8 mouse cellular contexts compared by ENCODE assay signal in genomic region chr3:40523371-40523783, GRCm38 (mm10). TPM values are rescaled to one million over a fixed set of nuclear protein-coding genes. Genes with fewer than 3 reads are reported as not detected.
DNase-seq lines count a peak whose midpoint lies in the region; ATAC-seq and TF ChIP-seq lines count a peak whose summit lies in the region.

No protein-coding gene starts in this region.

- peak in 1 of 2 experiments; percentile 34 for DNase-seq in heart, adult 2 months
- DNase-seq in heart, postnatal 25 days (ENCODE audit: low spot score) = no peak
- no peak for DNase-seq in spleen, adult 18-20 months
- no peak for DNase-seq in layer of hippocampus, postnatal 10 days (ENCODE audit: low spot score in 2 of 2)

- ATAC-seq in forebrain, embryonic 12.5 days (ENCODE audit: low FRiP score) = 0 out of 2 replicates have a peak, but pooled peaks have one; percentile 28
- ATAC-seq in liver, embryonic 12.5 days = no peak
- ATAC-seq in stomach, embryonic 16.5 days (ENCODE audit: insufficient read depth, low FRiP score) = no peak

- TF ChIP-seq EP300 in heart, adult 2 months (IDR thresholded peaks at IDR 0.05; ENCODE audit: insufficient read depth, low read depth, low read length) = no peak

- H3K4me1 ChIP-seq in heart, adult 2 months (ENCODE audit: control insufficient read depth, insufficient read depth, low read length) = no peaks in the 10 kb centered on the region
- peaks cover 1% of the 10 kb centered on the region; the same call in 1 of the 2 replicates for H3K4me1 ChIP-seq in E14TG2a.4 (replicated peaks; ENCODE audit: low read depth, low read length)
- peaks cover 5% of the 10 kb centered on the region; the same call in 1 of the 2 replicates for H3K4me1 ChIP-seq in forebrain, embryonic 12.5 days
- H3K4me1 ChIP-seq in liver, embryonic 12.5 days = peaks cover 8% of the 10 kb centered on the region
- H3K4me1 ChIP-seq in stomach, embryonic 16.5 days (ENCODE audit: control insufficient read depth, insufficient read depth, low read length) = no peaks in the 10 kb centered on the region

- no peak for TF ChIP-seq POLR2A in heart, adult 2 months (IDR thresholded peaks at IDR 0.05; ENCODE audit: insufficient read depth, low read depth, low read length)

- H3K4me3 ChIP-seq in heart, adult 2 months = no peak overlapping the region; the same call in 1 of the 2 replicates
- H3K4me3 ChIP-seq in E14TG2a.4 (replicated peaks; ENCODE audit: low read length) = no peak overlapping the region
- no peak overlapping the region for H3K4me3 ChIP-seq in forebrain, embryonic 12.5 days (replicated peaks)
- no peak overlapping the region for H3K4me3 ChIP-seq in liver, embryonic 12.5 days
- H3K4me3 ChIP-seq in stomach, embryonic 16.5 days (replicated peaks; ENCODE audit: low read length) = no peak overlapping the region

- peak overlapping the region; percentile 24 for H3K27ac ChIP-seq in heart, adult 2 months
- H3K27ac ChIP-seq in forebrain, embryonic 12.5 days = no peak overlapping the region
- no peak overlapping the region for H3K27ac ChIP-seq in liver, embryonic 12.5 days
- no peak overlapping the region for H3K27ac ChIP-seq in stomach, embryonic 16.5 days (ENCODE audit: low read length)

- H3K79me2 ChIP-seq in heart, adult 2 months (replicated peaks; ENCODE audit: control insufficient read depth, insufficient read depth, low read length) = no peaks in the 10 kb centered on the region

- no peaks in the 10 kb centered on the region for H3K27me3 ChIP-seq in heart, adult 2 months (ENCODE audit: control insufficient read depth, insufficient read depth, low read length)
- H3K27me3 ChIP-seq in E14TG2a.4 (ENCODE audit: insufficient read depth, low read length) = peaks cover 20% of the 10 kb centered on the region
- H3K27me3 ChIP-seq in forebrain, embryonic 12.5 days = peaks cover 9% of the 10 kb centered on the region
- no peaks in the 10 kb centered on the region; the same call in 1 of the 2 replicates for H3K27me3 ChIP-seq in liver, embryonic 12.5 days (replicated peaks)
- H3K27me3 ChIP-seq in stomach, embryonic 16.5 days (ENCODE audit: control insufficient read depth, insufficient read depth, low read length) = no peaks in the 10 kb centered on the region

- intact Hi-C loops in heart, adult 2 months (cut with DNase I) = no loop called here
- intact Hi-C loops in heart, postnatal 25 days (cut with DNase I) = no loop called here

- H3K9ac ChIP-seq in heart, adult 2 months (ENCODE audit: low read depth, low read length) = no peak overlapping the region
- no peak overlapping the region for H3K9ac ChIP-seq in forebrain, embryonic 12.5 days
- H3K9ac ChIP-seq in liver, embryonic 12.5 days = no peak overlapping the region
- H3K9ac ChIP-seq in stomach, embryonic 16.5 days (ENCODE audit: low read length) = no peak overlapping the region

- TF ChIP-seq CTCF in heart, adult 2 months (IDR thresholded peaks at IDR 0.05) = peak; percentile 74
- TF ChIP-seq CTCF in E14TG2a.4 (conservative IDR thresholded peaks at IDR 0.05; ENCODE audit: low read length) = peak; percentile 56

- H3K9me3 ChIP-seq in E14TG2a.4 (ENCODE audit: low read length) = no peaks in the 10 kb centered on the region
- no peaks in the 10 kb centered on the region for H3K9me3 ChIP-seq in forebrain, embryonic 12.5 days
- no peaks in the 10 kb centered on the region for H3K9me3 ChIP-seq in liver, embryonic 12.5 days (replicated peaks)
- no peaks in the 10 kb centered on the region for H3K9me3 ChIP-seq in stomach, embryonic 16.5 days (replicated peaks; ENCODE audit: control insufficient read depth, low read length)

- 7% methylated on average over 7 of the region's 7 CpGs for WGBS in heart, adult 2 months
- 14% methylated on average over 7 of the region's 7 CpGs for WGBS in forebrain, embryonic 12.5 days
- 20% methylated on average over 7 of the region's 7 CpGs for WGBS in liver, embryonic 12.5 days (ENCODE audit: insufficient replicate concordance)
- 10% methylated on average over 7 of the region's 7 CpGs for WGBS in stomach, embryonic 16.5 days

- H3K4me2 ChIP-seq in forebrain, embryonic 12.5 days = peak overlapping the region; percentile 33
- peak overlapping the region; percentile 45 for H3K4me2 ChIP-seq in liver, embryonic 12.5 days
- peak overlapping the region; percentile 16; the same call in 1 of the 2 replicates for H3K4me2 ChIP-seq in stomach, embryonic 16.5 days (ENCODE audit: low read depth, low read length)

- H3K36me3 ChIP-seq in heart, adult 2 months (ENCODE audit: control insufficient read depth, insufficient read depth, low read length) = no peaks in the 10 kb centered on the region
- H3K36me3 ChIP-seq in E14TG2a.4 (ENCODE audit: insufficient read depth, low read length) = no peaks in the 10 kb centered on the region
- H3K36me3 ChIP-seq in forebrain, embryonic 12.5 days (replicated peaks) = no peaks in the 10 kb centered on the region
- H3K36me3 ChIP-seq in liver, embryonic 12.5 days = no peaks in the 10 kb centered on the region
- H3K36me3 ChIP-seq in stomach, embryonic 16.5 days (ENCODE audit: control insufficient read depth, insufficient read depth, low read length) = no peaks in the 10 kb centered on the region

RNA-seq across cellular contexts. Expression of gene Intu, which starts 7.7 kb away (rescaled TPM):
- 10 to 100 TPM; 13.7 to 17.1 TPM for total RNA-seq in heart, adult 2 months (2021)
- polyA plus RNA-seq in heart, adult 2 months (2012; rRNA removed) = 9.6 and 15.3 TPM in 2 replicates
- 10 to 100 TPM; 12.7 to 18.2 TPM for total RNA-seq in heart, postnatal 25 days (2021)
- 7.2 and 8.9 TPM in 2 replicates for polyA plus RNA-seq in forebrain, embryonic 12.5 days (2016; fragmentation: Nextera tagmentation; extraction: Ambion mirVana)
- polyA plus RNA-seq in liver, embryonic 12.5 days (2016; fragmentation: Nextera tagmentation; extraction: Ambion mirVana) = 1.2 and 2.0 TPM in 2 replicates
- polyA plus RNA-seq in stomach, embryonic 16.5 days (2015; fragmentation: Nextera tagmentation; extraction: Ambion mirVana) = 1.8 and 2.3 TPM in 2 replicates
- total RNA-seq in layer of hippocampus, postnatal 10 days (2021) = 1 to 10 TPM; 4.8 to 6.3 TPM
